Mouse (Mus musculus): ENCODE data around the gene Gfod1.

Gene Gfod1

DNA sequence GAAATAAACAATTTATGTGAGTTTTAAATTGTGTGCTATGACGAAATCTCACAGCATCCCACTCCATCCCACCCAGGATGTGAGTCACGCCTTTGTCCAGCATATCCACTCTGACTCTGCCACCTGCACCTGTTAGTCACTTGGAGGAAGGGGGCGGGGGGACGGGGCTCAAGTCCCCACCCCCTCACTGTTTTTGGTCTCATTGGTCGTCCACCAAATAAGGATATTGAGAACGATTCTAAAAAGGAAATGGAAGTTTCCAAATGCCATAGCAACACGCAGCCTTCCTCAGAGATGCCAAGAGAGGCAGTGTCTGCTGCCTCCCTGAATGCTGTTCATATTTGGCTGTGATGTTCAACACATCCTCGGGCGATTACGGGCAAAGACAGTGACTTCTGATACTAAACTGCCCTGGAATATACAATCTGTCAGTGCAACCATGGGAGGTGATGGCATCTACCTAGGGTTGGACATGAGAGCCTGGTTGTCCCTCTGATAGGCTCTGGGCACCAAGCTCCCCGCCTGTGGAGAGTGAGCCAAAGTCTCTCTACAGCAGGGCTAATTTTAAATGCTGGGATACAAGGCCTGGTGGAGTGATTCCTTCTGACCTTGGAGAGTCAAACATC, 41.7 kb downstream of the Gfod1 start:
- peak; percentile 85 for DNase-seq (ENCODE audit: low read depth)

DNA sequence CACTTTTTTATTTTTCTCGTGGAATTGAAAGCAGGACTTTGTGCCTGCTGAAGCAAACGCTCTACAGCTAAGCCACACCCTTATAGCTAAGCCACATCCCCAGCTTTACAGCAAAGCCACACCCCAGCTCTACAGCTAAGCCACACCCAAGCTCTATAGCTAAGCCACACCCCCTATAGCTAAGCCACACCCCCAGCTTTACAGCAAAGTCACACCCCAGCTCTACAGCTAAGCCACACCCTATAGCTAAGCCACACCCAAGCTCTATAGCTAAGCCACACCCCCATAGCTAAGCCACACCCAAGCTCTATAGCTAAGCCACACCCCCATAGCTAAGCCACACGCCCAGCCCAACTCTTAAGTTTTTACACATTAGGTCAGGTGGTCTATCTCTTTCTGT, 42.7 kb downstream of the Gfod1 start:
- DNase-seq (ENCODE audit: low read depth) = peak; percentile 90

DNA sequence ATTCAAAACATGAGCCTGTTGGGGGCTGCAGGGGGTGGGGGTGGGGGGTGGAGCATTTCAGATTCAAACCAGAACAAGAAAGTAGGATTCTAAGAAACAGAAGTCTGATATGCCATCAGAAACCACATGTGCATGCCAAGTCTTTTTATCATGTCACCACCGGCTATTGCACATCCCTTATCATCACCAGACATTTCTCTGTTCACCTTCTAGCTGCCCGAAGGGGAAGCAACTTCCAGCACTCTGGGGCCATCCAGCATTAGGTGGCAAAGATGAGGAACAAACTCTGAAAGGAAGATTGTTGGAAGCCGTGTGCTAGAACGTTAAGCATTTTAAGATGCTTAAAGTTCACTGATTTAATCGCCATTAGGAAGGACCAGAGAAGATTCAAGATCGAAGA, 43.2 kb downstream of the Gfod1 start:
- no peak for DNase-seq (ENCODE audit: low read depth)

DNA sequence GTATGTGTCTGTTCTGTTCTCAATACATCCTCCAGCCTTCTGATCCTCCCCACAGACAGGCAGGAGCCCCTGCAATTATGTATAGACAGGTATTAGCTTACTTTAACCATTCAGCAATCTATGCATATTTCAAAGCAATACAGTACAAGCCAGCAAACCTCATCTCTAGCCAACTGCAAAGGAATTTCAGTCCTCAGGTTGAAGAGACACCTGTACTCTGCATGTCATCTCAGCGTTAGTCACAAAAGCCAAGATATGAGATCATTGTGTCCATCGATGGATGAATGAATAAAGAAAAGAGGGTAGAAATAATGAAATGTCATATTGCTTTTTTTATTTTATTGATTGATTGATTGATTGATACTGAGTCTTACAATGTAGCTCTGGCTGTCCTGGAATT, 47.5 kb downstream of the Gfod1 start:
- no peak for DNase-seq (ENCODE audit: low read depth)

DNA sequence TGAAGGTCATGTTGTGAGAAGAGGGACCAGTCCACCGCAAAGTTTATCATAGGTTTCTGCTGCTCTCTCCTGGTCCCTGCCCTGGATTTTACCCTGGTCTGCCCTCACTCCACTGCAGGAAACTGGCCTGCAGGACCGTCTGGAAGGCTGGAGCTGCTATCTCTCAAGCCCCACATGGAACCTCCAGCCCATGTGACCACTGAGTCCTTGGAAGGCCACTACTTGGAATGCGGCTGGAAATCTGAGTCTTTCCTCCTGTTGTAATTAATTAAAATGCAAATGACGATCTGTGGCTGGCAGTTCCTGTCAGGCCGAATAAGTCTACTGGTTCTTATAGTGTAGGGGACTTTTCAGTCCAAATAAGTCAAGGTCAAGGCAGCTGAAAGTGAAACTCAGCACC, 50.4 kb downstream of the Gfod1 start:
- DNase-seq (ENCODE audit: low read depth) = no peak

DNA sequence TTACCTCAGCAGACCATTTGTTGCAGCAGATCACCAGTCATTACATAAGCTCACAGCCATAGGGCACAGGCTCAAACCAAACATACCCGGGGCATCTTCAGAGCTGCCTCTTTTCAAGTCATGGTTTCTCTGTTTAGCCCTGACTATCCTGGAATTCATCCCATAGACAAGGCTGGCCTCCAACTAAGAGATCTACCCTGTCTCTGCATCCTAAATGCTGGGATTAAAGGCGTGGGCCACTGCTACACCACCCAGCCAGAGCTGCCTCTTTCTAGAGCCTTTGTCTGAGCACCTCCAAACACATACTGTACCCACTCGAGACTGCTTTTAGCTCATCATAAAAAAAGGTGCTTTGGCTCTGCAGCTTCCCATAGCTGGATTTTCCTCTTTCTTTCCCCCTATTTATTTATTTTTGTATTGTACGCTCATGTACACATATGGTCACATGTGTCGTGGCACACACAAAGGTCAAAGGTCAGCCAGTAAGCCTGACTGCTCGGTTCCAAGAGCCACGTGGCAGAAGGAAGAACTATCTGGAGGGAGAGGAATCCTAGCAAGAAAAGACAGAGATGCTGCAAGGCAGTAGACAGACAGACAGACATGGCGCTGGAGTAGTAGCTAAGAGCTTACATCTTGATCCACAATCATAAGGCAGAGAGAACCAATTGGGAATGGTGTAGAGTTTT, 51.7 kb downstream of the Gfod1 start:
- DNase-seq (ENCODE audit: low read depth) = peak; percentile 11

DNA sequence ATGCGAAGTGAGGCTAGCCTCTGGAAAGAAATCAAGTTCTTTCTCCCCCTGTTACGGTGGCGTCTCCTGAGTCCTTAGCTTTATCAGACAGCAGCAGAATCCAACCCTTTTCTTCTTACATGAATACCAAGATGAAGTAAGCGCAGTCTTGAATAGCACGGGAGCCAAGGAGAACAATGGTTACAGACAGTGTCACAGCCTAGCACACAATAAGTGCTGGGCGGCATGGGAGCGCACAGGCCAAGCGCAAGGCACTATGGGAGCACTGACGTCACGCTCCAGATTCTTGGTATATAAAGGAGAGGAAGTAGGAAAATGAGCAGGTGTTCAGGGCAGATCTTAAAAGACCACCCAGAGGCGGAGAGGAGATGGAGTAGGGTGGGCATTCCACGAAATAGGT, 52.6 kb downstream of the Gfod1 start:
- DNase-seq (ENCODE audit: low read depth) = no peak

DNA sequence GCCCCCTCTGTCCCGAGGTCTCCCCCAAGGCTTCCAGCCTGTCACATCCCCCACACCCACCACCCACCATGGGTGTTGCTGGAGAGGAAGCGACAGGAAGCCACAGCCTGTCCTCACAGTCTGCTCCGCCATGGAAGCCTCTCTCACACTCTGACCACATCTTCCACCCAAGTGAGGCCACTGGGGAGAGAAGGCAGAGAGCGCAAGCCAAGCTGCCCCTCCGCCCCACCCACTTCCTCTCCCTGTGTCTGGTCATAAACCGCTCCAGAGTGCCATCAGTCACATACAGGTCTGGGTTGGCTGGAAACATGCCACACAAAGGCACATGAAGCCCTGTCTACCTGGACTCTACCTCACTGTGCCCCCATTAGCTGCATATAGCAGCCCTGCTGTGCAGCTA, 53.3 kb downstream of the Gfod1 start:
- DNase-seq (ENCODE audit: low read depth) = peak; percentile 86

DNA sequence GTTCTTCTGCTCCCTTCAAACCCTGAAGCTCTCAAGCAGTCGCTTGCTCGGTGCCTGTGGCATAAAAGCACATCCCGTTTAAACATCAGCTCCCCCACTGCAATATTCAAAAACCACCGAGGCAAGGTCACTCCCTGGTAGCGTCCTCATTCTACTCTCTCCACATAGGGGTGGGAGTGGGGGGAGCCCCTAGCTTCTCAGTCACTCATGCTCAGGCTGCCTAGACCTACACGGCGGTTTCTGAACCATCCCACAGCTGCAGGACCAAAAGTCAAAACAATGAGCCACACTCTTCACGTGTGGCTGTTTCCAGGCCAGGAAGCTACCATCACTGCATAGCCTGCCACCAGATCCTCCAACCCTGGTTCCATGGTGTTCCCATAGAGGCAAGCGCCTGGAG, 53.9 kb downstream of the Gfod1 start:
- DNase-seq (ENCODE audit: low read depth) = peak; percentile 78

DNA sequence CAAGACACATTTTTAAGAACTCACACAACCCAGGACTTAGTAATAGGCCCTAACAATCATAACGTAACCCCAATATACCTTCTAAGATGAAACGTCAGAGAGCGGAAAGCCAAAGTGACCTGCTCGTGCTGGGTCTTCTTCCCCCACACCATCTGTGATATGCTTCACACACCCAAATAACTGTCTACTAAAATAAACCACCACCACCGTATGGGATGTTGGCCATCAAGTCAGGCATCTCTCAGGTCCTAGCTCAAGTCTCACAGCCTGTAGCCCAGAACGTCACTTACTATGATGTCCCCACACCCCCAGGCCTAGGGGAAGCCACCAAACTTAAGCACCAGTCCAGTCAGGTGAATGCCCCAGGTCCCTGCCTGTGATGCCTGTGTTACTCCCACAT, 55.6 kb downstream of the Gfod1 start:
- DNase-seq (ENCODE audit: low read depth) = no peak

DNA sequence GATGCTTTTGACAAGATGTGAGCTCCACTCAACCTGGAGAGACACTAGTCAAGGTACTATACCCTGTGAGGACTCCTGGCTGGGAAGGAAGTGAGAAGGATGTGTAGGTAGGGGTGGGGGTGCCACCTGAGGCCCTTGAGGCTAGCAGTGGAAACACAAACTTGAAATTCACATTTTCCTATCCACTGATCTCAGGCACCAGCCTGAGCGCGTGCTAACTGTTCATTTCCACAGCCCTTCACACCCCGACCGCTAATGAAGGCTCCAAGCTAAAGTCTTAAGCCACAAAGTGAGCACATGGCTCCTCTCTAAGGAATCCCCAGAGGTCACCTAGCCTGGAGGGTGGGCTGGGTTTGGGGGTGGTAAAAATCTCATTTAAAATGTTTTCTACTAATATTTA, 57.1 kb downstream of the Gfod1 start:
- no peak for DNase-seq (ENCODE audit: low read depth)

DNA sequence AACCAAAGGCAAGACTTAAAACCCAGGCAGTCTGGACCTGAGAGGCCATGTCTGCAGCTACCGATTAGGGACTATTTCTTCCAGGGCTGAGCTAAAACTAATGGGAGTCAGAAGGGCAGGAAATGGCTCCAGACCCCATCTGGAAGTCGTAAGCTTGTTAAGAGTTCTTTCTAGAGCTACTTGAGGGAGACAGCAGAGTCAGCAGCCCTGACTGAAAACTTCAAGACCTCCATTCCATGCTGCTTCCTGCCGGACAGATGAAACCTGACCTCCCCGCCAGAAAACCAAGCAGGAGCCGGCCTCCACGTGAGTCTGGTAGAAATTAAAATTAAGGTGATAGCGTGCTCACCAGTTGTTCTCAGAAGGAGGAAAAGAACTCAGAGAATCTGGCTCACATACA, 60.2 kb downstream of the Gfod1 start:
- DNase-seq (ENCODE audit: low read depth) = no peak

DNA sequence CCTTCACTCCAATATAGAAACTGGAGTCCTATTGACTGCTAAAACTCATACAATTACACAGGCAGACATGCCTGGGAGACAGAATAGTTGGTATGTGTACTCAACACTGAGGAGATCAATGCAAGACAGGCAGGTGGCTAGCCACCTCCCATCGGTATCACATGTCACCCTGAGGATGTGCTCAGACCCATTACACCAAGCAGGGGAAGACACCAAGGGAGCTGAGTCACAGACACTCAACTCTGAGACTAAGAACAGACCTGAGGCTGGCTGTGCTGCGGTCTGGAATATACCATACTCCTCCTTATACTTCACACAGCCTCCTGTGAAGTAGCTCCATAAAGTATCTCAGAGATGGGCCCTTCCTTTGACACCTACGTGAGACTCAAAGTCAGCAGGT, 60.7 kb downstream of the Gfod1 start:
- peak; percentile 86 for DNase-seq (ENCODE audit: low read depth)

DNA sequence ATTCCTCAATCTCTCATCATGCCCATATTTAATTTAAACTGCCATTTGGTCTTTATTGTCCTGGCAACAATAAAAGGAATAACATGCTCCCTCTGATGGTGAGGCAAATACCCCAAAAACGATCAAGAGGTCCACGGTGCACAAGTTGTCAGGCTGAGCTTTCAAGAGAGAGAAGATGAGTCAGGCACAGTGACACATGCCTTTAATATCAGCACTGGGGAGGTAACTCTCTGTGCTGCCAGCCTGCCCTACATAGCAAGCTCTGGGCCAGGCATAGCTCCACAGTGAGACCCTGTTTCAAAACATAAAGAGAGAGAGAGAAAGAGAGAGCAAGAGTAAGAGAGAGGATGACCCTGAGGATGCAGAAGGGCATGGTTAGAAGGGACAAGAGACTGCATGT, 62.2 kb downstream of the Gfod1 start:
- DNase-seq (ENCODE audit: low read depth) = no peak

DNA sequence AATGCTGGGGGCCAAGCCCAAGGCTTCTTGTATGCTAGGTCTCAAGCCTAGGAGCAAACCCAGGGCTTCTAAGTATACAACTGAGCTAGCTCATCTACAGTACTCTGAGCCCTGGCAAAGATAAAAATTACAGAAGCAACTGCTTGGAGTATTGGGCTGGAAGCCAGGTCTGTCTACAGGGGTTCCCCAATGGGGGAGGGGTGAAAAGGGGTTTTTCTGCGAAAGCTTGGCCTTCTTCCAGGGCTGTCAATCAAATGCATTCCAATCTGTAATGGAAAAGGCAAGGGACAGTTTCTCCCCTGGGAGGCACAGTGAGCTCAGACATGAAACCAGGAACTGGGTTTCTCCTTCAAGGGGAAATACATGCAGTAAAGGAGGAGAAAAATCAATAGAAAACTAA, 62.9 kb downstream of the Gfod1 start:
- peak; percentile 60 for DNase-seq (ENCODE audit: low read depth)

DNA sequence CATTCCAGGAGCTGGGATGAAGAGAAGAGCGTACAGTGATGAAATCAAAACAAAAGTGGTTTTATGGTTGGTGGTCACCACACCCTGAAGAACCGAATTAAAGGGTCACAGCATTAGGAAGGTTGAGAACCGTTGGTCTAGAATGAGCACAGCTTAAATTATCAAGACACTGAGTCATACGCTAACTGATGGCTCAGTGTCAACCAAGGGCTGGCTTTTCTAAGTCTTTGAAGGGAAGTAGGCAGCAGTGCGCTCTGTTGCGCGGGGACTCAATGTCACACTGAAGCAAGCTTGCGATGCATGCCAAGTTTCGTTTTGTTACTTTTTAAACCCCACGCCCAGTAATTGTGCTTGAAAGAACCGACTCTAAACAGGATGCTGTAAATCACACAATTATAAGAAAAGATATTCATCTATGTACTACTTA, 64.2 kb downstream of the Gfod1 start:
- peak; percentile 87 for DNase-seq (ENCODE audit: low read depth)

DNA sequence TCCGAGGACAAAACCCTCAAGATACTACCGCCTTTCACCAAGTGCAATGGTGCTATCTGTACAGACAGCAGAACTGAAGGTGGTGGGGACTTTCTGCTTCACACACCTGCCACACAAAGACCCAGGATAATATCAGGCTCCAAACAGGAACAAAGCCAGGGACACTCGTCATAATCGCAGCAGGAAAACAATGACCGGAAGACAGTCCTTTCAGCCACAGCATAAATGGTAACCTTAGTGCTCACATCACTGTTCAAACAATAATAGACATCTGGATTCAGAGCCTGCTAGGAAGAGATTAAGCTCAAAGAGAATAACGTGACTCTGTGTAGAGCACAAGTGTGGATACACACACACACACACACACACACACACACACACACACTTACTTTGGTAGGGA, 67.3 kb downstream of the Gfod1 start:
- no peak for DNase-seq (ENCODE audit: low read depth)

DNA sequence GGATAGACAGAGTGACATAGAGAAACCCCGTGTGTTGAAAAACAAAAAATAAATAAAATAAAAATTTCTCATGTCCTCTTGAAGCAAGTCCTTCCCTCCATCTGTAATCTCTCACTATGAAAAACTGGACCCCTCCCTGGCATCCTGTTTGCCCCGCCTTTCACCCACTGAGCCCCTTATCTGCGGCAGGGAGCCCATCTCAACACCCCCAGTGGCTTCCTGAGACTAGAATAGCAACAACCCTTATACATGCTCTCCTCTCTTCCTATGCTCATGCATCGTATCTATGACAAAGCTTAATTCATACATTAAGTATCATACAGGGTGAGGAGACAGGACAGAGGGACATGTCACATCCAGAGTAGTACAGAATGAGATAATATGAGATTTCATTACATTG, 68.0 kb downstream of the Gfod1 start:
- no peak for DNase-seq (ENCODE audit: low read depth)

DNA sequence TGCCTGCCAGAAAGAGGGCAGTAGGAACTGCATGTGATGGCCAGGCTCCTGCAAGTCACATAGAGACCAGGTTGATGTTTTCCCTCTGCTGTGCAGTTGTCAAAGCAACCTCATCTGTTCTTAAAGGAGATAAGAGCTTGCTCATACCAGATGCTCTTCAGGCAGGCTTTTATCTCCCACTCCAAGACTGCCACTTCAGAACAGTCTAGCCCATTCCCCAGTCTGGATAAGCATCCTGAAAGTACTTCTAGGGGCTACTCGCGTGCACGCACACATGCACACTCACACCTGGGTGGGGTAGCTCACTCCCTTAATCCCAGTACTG, 68.4 kb downstream of the Gfod1 start:
- DNase-seq (ENCODE audit: low read depth) = no peak

DNA sequence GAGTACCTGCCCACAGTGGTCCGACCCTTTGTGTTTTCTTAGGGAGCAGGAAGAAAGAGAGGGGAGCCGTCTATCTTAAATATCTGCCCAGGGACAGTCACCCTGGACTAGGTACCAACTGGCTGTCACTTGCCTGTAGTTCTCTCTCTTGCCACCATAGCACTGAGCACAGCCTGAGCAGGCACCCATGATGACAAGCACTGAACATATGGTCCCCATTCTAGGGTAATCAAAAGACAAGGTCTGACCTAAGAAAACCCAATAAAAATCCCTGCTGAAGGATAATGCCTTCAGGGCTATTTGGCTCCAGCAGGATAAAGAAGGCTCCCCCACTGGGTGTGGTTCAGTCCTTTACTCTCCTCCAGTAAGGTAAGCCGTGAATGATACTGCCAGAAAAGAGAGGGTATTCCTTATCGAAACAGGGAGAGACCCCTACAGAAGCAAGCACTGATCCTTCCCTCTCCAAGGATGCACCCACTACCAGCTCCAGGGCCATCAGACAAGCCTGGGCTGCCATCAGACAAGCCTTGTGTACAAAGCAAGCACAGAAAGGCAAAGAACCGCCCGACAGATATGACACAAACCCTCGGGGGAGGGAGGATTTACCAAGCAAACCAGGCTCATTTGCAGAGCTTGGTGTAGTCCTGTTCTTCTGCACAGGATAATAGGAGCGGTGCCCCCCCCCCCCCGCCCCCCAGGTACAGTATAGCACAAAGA, 68.9 kb downstream of the Gfod1 start:
- DNase-seq (ENCODE audit: low read depth) = no peak

DNA sequence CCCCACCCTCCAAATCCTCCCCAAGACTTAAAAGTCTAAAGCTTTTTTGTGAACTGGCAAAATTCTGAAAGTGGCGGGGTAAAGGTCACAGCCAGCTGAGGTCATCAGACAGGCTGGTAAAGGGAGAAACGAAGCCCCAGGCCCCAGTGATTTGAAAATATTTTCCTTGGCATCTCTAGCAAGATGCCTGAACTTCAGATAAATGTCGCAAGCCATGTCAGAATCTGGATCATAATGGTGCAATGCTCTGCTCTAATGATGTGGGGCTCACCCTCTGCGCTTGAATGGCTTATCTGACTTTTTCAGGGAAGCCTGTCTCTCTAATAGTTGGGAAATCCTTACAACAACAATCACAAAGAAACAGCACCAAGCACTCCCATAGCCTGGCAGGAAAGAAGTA, 70.6 kb downstream of the Gfod1 start:
- DNase-seq (ENCODE audit: low read depth) = no peak

DNA sequence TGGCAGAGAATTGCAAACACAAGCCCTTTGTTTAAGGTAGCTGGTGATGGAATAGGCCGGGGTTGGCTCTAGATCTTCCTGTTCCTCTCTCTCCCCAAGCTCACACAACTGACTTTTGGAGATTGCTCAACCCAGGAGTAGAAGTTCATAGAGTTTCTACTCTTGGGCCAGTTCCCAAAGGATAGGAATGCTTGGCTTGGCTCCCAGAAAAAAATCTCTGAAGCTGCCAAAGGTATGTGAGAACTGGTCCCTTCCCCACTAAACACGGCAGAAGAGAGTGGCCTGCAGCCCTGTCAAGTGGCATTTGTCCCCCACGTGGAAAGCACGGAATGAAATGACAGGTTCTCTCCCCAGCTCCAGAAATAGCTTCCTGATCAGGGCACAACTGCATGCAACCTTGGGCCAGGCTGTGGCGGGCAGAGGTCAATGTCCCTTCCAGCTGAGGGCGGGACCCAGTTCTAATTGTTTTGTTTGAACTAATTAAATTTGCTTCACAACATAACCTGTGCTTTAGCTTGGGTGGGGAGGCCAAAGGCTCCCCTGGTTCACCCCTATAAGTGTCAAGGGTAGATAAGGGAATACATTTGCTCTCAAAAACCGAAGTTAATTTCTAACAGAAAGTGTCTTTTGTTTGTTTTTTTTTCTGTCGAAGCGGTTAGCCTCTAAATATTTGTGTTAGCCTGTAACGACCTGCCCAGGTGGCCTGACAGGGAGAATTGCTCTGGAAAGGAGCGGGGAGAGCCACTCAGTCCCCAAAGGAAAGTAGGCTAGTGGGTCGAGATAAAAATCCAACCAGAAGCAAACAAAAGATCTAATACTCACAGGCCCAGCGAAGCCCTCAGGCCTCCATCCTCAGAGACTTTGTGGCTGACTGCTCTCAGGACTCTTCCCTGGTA, 71.8 kb downstream of the Gfod1 start:
- no peak for DNase-seq (ENCODE audit: low read depth)

DNA sequence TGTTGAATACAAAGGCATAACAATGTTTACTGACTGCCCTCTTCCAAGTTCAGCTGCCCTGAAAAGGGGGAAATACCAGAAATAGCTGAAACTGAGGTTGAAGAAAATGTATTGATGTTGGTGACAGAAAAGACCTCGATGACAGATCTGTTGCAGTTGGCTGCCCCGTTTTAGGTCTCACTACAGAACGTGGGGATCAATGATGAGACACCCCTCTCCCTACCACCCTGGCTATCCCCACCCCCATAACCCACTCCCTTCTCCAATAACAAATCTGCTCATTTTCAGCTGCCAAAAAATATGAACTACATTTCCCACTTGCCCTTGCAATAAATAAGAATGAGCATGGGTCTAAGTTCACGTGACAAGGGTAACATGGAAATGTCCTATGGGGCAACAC, 73.1 kb downstream of the Gfod1 start:
- DNase-seq (ENCODE audit: low read depth) = no peak
